Mouse (Mus musculus): ENCODE measurements around the gene Chpf2. TPM values are rescaled to one million over a fixed set of nuclear protein-coding genes. Genes with fewer than 3 reads are reported as not detected.

The Chpf2 gene
- total RNA-seq, 1 experiment from 2014 or later = 12.0 TPM

DNA sequence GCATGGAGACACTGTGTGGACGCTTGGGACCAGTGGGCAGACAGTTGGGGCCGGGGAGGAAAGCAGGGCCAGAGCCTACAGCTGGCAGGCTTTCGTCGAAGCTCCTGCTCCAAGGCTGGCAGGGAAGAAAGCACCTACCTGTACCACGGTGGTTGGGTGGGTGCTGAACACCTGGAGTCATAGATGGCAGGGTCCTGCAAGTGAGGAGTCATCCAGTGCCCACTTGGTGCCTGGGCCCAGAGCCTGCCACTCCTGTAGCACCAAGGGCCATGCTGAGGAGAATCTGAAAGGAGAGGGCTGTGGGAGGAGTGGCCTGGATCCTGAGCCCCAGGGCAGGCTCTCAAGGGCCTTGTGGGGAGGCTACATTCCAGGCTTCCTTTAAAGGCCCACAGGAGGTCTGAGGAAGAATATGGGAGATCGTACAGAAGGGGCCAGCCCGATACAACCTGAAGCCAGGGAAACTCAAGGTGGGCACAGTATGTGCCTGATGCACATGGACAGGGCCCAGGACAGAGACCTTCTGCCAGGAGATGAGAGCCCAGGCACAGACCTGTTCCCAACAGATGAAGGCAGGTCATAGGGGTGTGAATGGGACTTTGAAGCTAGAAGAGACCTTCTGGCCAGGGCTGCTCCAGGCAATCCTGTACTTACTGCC, 36.0 kb downstream of the Chpf2 start:
- ATAC-seq (replicated peaks in 1 of 2; ENCODE audit: insufficient read depth in 1 of 2, low FRiP score in 2 of 2, low TSS enrichment in 1 of 2, low read depth in 1 of 2, poor library complexity in 2 of 2, severe bottlenecking in 2 of 2) = no peak

DNA sequence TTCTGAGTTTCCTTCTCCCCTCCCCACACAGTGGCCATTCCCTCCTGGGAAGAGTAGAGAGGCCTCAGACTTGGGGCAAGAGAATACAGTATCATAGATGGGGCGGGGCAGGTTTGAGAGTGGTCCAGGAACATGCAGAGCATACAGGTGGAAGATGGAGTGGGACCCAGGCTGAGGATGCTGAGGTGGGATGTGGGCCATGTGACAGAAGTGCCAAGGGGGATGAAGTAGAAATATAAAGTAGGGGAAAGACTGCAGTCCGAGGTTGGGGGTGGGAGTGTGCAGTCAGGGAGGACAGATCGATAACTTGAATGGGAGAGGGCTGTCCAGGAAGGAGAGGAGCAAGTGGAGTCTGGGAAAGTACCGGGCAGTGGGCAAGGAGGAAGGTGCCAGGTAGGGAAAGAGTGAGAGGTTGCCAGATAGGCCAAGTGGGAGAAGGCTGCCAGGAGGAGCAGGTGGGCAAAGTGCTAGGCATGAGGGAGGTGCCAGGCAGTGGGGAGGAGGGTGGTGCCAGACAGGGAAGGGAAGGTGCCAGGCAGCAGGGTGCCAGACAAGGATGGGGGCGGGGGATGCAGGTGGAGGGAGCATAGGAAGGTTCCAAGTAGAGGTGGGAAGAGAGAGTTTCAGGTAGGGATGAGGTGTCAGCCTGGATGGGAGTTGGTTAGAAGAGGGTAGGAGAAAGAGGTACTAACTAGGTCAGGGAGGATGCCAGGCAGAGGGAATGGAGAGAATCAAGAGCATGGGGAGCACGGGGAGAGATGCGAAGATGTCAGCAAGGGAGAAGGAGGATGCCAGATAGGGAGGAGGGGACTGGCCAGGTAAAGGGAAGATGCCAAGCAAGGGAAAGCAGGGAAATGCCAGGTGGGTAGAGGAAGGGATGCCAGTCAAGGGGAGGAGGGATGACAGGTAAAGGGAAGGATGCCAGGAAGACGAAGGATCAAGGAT, 36.8 kb downstream of the Chpf2 start:
- ATAC-seq (replicated peaks in 1 of 2; ENCODE audit: insufficient read depth in 1 of 2, low FRiP score in 2 of 2, low TSS enrichment in 1 of 2, low read depth in 1 of 2, poor library complexity in 2 of 2, severe bottlenecking in 2 of 2) = no peak

DNA sequence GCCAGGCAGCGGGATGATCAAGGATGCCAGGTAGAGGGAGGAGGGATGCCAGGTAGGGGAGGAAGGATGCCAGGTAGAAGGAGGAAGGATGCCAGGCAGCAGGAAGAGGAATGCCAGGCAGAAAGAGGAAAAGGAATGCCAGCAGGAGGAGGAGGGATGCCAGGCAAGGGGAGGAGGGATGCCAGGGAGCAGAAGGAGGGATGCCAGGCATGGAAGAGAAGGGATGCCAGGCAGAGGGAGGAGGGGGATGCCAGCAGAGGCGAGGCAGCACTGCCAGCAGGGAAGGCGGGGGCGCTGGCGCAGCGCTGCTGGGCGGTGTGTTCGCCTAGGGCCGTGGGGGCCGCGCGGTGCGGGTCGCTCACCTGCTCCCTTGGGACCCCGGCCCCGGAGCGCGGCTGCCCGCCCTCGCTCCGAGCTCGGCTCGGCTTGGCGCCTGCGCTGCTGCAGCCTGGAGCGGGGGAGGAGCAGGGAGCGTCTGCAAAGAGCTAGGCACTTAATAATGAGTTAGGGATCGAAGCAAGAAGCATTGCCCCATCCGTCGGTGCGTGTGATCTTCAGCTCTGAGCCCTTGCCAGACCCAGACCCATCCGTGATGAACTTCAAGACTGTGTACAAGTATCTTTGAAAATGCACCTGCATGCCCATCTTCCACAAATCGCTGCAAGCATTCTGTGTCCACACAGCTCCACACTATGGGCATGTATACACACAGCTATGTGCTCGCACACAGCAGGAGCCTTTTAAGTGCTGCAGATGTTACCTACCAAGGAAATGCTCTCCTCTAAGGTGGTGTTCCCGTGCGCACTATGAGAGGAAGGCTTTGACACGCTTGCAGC, 37.7 kb downstream of the Chpf2 start, which contains the start of gene Smarcd3:
Gene Smarcd3, minus strand, starts transcription at position 426 of the 836 bp plus-strand sequence.
- ATAC-seq (replicated peaks in 1 of 2; ENCODE audit: insufficient read depth in 1 of 2, low FRiP score in 2 of 2, low TSS enrichment in 1 of 2, low read depth in 1 of 2, poor library complexity in 2 of 2, severe bottlenecking in 2 of 2) = peak in 1 of 2 experiments; percentile 47; a peak in 1 of 4 replicates

DNA sequence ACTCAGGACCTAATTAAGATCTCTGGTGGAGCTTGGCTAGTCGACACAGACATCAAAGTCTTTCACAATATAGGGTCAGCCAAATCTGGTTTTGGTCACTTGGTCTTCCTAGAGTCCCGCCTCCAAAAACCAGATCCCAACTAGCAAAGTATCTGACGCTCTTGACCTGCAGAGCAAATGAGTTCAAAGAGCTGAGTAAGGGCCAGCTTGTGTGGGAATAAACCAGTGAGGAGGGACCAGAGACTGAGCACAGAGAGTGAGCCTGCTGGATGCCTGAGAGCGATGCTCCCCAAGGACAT, 38.2 kb downstream of the Chpf2 start:
- no peak for ATAC-seq (replicated peaks in 1 of 2; ENCODE audit: insufficient read depth in 1 of 2, low FRiP score in 2 of 2, low TSS enrichment in 1 of 2, low read depth in 1 of 2, poor library complexity in 2 of 2, severe bottlenecking in 2 of 2)

DNA sequence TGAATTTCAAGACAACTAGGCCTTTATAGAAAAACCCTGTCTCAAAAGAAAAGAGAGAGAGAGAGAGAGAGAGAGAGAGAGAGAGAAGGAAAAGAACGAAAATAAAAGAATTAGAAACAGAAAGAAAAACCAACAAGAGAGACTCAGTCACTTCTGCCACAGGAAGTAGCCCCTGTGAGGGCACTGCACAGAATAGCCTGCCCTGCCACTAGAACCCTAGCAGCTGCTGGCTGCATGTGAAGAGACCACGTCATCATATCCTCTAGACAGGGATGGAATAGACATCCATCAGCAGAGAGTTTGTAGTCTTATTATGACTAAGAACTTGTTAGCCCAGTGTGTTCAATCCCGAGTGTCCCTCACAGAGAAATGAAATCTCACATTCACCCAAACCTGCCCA, 43.2 kb downstream of the Chpf2 start:
- ATAC-seq (replicated peaks in 1 of 2; ENCODE audit: insufficient read depth in 1 of 2, low FRiP score in 2 of 2, low TSS enrichment in 1 of 2, low read depth in 1 of 2, poor library complexity in 2 of 2, severe bottlenecking in 2 of 2) = no peak

DNA sequence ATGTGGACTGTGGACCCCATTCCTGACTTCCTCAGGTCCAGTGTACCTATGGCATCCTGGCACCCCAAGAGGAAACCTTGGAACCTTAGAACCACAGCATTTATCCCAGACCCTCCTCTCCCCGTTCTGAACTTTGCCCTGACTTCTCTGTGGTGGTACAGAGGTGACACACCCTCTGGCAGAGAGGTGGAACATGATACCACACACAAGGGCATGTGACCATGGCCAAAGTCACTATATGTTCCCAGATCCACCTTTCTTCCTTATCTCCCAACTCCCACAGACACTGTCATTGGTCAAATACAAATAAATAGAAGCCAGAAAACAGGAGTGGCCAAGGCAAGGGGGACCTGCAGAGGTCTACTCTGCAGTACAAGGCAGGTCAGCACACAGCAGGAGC, 48.6 kb downstream of the Chpf2 start:
- no peak for ATAC-seq (replicated peaks in 1 of 2; ENCODE audit: insufficient read depth in 1 of 2, low FRiP score in 2 of 2, low TSS enrichment in 1 of 2, low read depth in 1 of 2, poor library complexity in 2 of 2, severe bottlenecking in 2 of 2)

DNA sequence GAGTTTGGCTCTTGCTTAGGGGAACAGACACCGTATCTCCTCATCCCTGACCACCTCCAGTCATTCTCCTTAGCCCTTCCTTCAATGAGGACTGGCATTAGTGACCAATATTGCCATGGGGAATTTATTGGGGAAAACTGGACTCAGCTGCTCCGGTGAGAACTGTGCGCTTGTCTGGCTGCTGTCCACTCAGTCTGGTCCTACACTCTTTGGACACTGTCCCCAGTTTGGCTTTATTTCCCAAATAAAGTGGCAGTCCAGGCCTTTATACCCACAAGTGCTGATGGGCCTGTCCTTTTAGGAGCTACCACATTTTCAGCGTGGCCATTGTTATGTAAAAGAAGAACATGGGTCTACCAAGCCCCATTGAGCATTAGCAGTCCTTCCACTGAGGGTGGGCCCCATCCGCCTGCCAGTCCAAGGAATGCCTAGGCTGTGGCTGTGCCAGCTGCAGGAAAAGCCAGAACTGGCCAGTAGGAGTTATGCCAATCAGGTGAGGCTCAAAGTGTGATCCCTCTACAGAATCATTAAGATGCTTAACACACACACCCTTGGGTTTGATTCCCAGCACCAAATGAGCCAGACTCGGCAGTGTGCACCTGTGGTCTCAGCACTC, 49.1 kb downstream of the Chpf2 start:
- ATAC-seq (replicated peaks in 1 of 2; ENCODE audit: insufficient read depth in 1 of 2, low FRiP score in 2 of 2, low TSS enrichment in 1 of 2, low read depth in 1 of 2, poor library complexity in 2 of 2, severe bottlenecking in 2 of 2) = no peak

DNA sequence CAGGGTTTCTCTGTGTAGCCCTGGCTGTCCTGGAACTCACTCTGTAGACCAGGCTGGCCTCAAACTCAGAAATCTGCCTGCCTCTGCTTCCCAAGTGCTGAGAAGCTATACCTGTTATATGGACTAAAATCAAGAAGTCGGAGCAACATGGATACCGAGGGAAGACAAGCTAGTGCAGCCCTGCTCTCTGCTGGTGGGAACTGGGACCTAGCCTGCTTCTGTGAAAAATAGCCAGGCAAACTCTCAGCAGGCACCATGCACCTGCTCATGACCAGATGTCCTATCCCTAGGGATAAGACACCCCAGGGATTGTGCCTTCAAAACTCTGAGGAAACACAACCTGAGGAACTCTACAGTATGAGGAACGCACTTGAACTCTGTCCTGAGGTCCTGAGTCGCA, 50.4 kb downstream of the Chpf2 start:
- no peak for ATAC-seq (replicated peaks in 1 of 2; ENCODE audit: insufficient read depth in 1 of 2, low FRiP score in 2 of 2, low TSS enrichment in 1 of 2, low read depth in 1 of 2, poor library complexity in 2 of 2, severe bottlenecking in 2 of 2)

DNA sequence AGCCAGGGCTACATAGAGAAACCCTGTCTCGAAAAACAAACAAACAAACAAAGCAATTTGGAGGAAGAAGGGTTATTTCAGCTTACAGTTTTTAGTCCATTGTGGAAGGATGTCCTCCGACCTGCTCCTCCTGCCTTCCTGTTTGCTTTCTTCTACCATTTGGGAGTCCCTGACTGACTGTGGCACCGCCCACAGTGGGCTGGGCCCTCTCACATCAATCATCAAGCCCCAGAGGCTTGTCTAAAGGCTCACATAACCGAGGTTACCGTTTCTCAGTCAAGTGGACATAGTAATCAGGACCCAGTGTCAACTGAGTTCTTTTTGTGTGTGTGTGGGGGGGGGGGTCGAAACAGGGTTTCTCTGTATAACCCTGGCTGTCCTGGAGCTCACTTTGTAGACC, 51.6 kb downstream of the Chpf2 start:
- no peak for ATAC-seq (replicated peaks in 1 of 2; ENCODE audit: insufficient read depth in 1 of 2, low FRiP score in 2 of 2, low TSS enrichment in 1 of 2, low read depth in 1 of 2, poor library complexity in 2 of 2, severe bottlenecking in 2 of 2)

DNA sequence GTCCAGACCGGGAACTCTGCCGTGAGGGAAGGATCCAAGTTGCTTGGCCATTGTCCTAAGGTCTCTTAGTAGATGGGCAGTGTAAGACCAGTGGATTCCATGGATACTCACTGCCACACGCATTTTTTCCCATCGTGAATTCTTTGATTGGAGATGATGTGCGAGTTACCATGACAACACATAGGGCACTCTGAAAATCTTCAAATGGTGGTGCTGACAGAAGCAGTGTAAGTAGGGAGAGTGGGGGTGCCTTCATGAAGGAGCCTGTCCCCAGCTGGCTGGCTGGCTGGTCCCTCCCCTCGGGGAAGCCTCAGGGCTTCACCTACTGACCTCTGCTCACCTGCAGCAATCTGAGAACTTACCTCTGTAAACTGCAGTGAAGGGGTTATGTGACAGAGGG, 52.5 kb downstream of the Chpf2 start:
- no peak for ATAC-seq (replicated peaks in 1 of 2; ENCODE audit: insufficient read depth in 1 of 2, low FRiP score in 2 of 2, low TSS enrichment in 1 of 2, low read depth in 1 of 2, poor library complexity in 2 of 2, severe bottlenecking in 2 of 2)

Other genes with a start within 250 kb of the Chpf2 start
- 2.6 and 4.8 TPM in 2 replicates for gene Kcnh2, start 235.1 kb upstream of the Chpf2 start, total RNA-seq (2017)
- not detected in 2 replicates for gene Nos3, start 221.9 kb upstream of the Chpf2 start, total RNA-seq (2017)
- gene Atg9b, start 194.6 kb upstream of the Chpf2 start, total RNA-seq (2017) = 3.8 and 5.6 TPM in 2 replicates
- 8.6 and 19.1 TPM in 2 replicates for gene Abcb8, start 193.1 kb upstream of the Chpf2 start, total RNA-seq (2017)
- 0.19 TPM in 1 of 2 replicates, not detected in the other for gene Asic3, start 173.3 kb upstream of the Chpf2 start, total RNA-seq (2017)
- gene Cdk5, start 163.2 kb upstream of the Chpf2 start, total RNA-seq (2017) = 17.2 and 32.2 TPM in 2 replicates
- gene Slc4a2, start 162.9 kb upstream of the Chpf2 start, total RNA-seq (2017) = 24.3 and 40.5 TPM in 2 replicates
- gene Fastk, start 141.5 kb upstream of the Chpf2 start, total RNA-seq (2017) = 14.8 and 29.4 TPM in 2 replicates
- 16.1 and 16.3 TPM in 2 replicates for gene Tmub1, start 138.9 kb upstream of the Chpf2 start, total RNA-seq (2017)
- 32.4 and 37.8 TPM in 2 replicates for gene Agap3, start 134.6 kb upstream of the Chpf2 start, total RNA-seq (2017)
- gene Gbx1, start 59.5 kb upstream of the Chpf2 start, total RNA-seq (2017) = not detected in 2 replicates
- gene Asb10, start 45.8 kb upstream of the Chpf2 start, total RNA-seq (2017) = not detected in 2 replicates
- gene 4931409K22Rik, start 29.9 kb upstream of the Chpf2 start, total RNA-seq (2017) = not detected in 2 replicates
- 75.0 and 89.8 TPM in 2 replicates for gene Abcf2, start 9.3 kb upstream of the Chpf2 start, total RNA-seq (2017)
- gene Smarcd3, start 37.7 kb downstream of the Chpf2 start, total RNA-seq (2017) = 0.40 and 0.94 TPM in 2 replicates
- 69.7 and 75.7 TPM in 2 replicates for gene Nub1, start 98.8 kb downstream of the Chpf2 start, total RNA-seq (2017)
- 0.30 and 1.5 TPM in 2 replicates for gene Wdr86, start 144.0 kb downstream of the Chpf2 start, total RNA-seq (2017)
- gene Crygn, start 171.3 kb downstream of the Chpf2 start, total RNA-seq (2017) = 22.8 TPM in 1 of 2 replicates, not detected in the other